Mouse (Mus musculus) small intestine, adult 2 months (tissue): Measurements from ENCODE around the gene Dcn. TPM values are rescaled to one million over a fixed set of nuclear protein-coding genes. Genes with fewer than 3 reads are reported as not detected.

Experiments used
- H3K27ac ChIP-seq: fragments of 200-500 bp; 2 replicates; pipeline ENCODE4 v1.5.1; 2012; ENCODE audit warnings: low read depth, low read length, control low read depth, inconsistent platforms; ENCODE audit not compliant: insufficient read depth
- H3K27me3 ChIP-seq: fragments of 200-500 bp; 2 replicates; pipeline ENCODE4 v1.6.1; 2012; ENCODE audit warnings: mild to moderate bottlenecking, moderate library complexity, low read length, inconsistent platforms; ENCODE audit not compliant: control insufficient read depth, insufficient read depth
- H3K36me3 ChIP-seq: fragments of 200-500 bp; 2 replicates; pipeline ENCODE4 v1.6.1; 2012; ENCODE audit warnings: mild to moderate bottlenecking, low read length, control low read depth, inconsistent platforms; ENCODE audit not compliant: control insufficient read depth, insufficient read depth
- H3K4me1 ChIP-seq: fragments of 200-500 bp; 2 replicates; pipeline ENCODE4 v1.6.1; 2012; ENCODE audit warnings: low read length, inconsistent platforms, mixed read lengths; ENCODE audit not compliant: control insufficient read depth, insufficient read depth, insufficient read length
- H3K4me3 ChIP-seq: fragments of 200-500 bp; 2 replicates; pipeline ENCODE4 v1.5.1; 2012; ENCODE audit warnings: low read depth, mild to moderate bottlenecking, control low read depth, inconsistent platforms, low read length, moderate library complexity
- CTCF ChIP-seq: fragments of 200-500 bp; IDR thresholded peaks from 2 replicates; pipeline ENCODE4 v1.5.1; 2012; ENCODE audit warnings: low read depth, mild to moderate bottlenecking, control low read depth, inconsistent platforms, low read length, moderate library complexity, mixed read lengths; ENCODE audit not compliant: insufficient replicate concordance, insufficient read length; ENCODE audit errors: extremely low read depth
- POLR2A ChIP-seq: fragments of 200-500 bp; IDR thresholded peaks from 2 replicates; pipeline ENCODE4 v1.6.1; 2012; ENCODE audit warnings: low read depth, mild to moderate bottlenecking, control low read depth, inconsistent platforms, low read length, moderate library complexity
- WGBS: fragments of 180-500 bp; shearing (Covaris S2); methylation state at CpG from one replicate; pipeline ENCODE4 v1.1.7; 2018; 5-methylcytosine and 5-hydroxymethylcytosine counted together
- polyA plus RNA-seq: library from polyadenylated mRNA; depleted of rRNA; stranded (reverse); fragments of >200 nt; gene quantifications from 2 replicates; pipeline ENCODE4 v1.2.3, GENCODE M21; 2012

Dcn gene
- polyA plus RNA-seq, 1 experiment, result 33.5 TPM

GRCm38 (mm10) chr10:97487269-97487989 lies 8.0 kb downstream of the Dcn start:
- TF ChIP-seq POLR2A (no peak), CTCF (no peak)
- no peak overlapping the region for H3K27ac ChIP-seq
- 30% methylated on average over 6 of the region's 6 CpGs for WGBS
- H3K36me3 ChIP-seq, result no peaks in the 10 kb centered on the region
- H3K4me3 ChIP-seq, result no peak overlapping the region
- H3K4me1 ChIP-seq, result no peaks in the 10 kb centered on the region
- no peaks in the 10 kb centered on the region for H3K27me3 ChIP-seq

- no peak overlapping the region for H3K27ac ChIP-seq
- H3K4me3 ChIP-seq, result no peak overlapping the region
- H3K27me3 ChIP-seq, result no peaks in the 10 kb centered on the region
- 80% methylated on average over 4 of the region's 4 CpGs for whole genome bisulfite sequencing
- H3K36me3 ChIP-seq, result no peaks in the 10 kb centered on the region
- TF ChIP-seq POLR2A (no peak), CTCF (no peak)
- H3K4me1 ChIP-seq, result no peaks in the 10 kb centered on the region
Measured at GRCm38 (mm10) chr10:97492367-97492980, 13.1 kb downstream of the Dcn start.

- no peak for TF ChIP-seq CTCF
- TF ChIP-seq POLR2A, result no peak
- no peaks in the 10 kb centered on the region for H3K4me1 ChIP-seq
- 56% methylated on average over 5 of the region's 5 CpGs for WGBS
- no peaks in the 10 kb centered on the region for H3K27me3 ChIP-seq
- H3K4me3 ChIP-seq, result no peak overlapping the region
- H3K36me3 ChIP-seq, result no peaks in the 10 kb centered on the region
- no peak overlapping the region for H3K27ac ChIP-seq
Measured at GRCm38 (mm10) chr10:97497646-97498045, 18.2 kb downstream of the Dcn start.

- H3K27me3 ChIP-seq, result no peaks in the 10 kb centered on the region
- TF ChIP-seq CTCF (no peak), POLR2A (no peak)
- no peak overlapping the region for H3K4me3 ChIP-seq
- no peak overlapping the region for H3K27ac ChIP-seq
- no peaks in the 10 kb centered on the region for H3K36me3 ChIP-seq
- no peaks in the 10 kb centered on the region for H3K4me1 ChIP-seq
- WGBS, result 62% methylated on average over 3 of the region's 3 CpGs
Measured at GRCm38 (mm10) chr10:97523366-97523765, 44.0 kb downstream of the Dcn start.

- WGBS, result 73% methylated on average over 4 of the region's 4 CpGs
- no peaks in the 10 kb centered on the region for H3K4me1 ChIP-seq
- H3K36me3 ChIP-seq, result no peaks in the 10 kb centered on the region
- no peaks in the 10 kb centered on the region for H3K27me3 ChIP-seq
- TF ChIP-seq CTCF, result no peak
- no peak for TF ChIP-seq POLR2A
- H3K27ac ChIP-seq, result no peak overlapping the region
- H3K4me3 ChIP-seq, result no peak overlapping the region
Measured at GRCm38 (mm10) chr10:97535697-97536096, 56.3 kb downstream of the Dcn start.

GRCm38 (mm10) chr10:97536921-97537320 lies 57.5 kb downstream of the Dcn start:
- TF ChIP-seq CTCF (no peak), POLR2A (no peak)
- WGBS, result 65% methylated on average over 2 of the region's 2 CpGs
- H3K27me3 ChIP-seq, result no peaks in the 10 kb centered on the region
- H3K4me1 ChIP-seq, result no peaks in the 10 kb centered on the region
- no peak overlapping the region for H3K4me3 ChIP-seq
- H3K27ac ChIP-seq, result no peak overlapping the region
- H3K36me3 ChIP-seq, result no peaks in the 10 kb centered on the region

GRCm38 (mm10) chr10:97538202-97538601 lies 58.8 kb downstream of the Dcn start:
- H3K36me3 ChIP-seq, result no peaks in the 10 kb centered on the region
- H3K27me3 ChIP-seq, result no peaks in the 10 kb centered on the region
- no peak overlapping the region for H3K4me3 ChIP-seq
- H3K27ac ChIP-seq, result no peak overlapping the region
- H3K4me1 ChIP-seq, result no peaks in the 10 kb centered on the region
- no peak for TF ChIP-seq CTCF
- WGBS, result 85% methylated on average over 4 of the region's 4 CpGs
